Mouse (Mus musculus) adrenal gland, postnatal 10 days (tissue): ENCODE measurements at regions not wholly inside any gene's neighbourhood (a gene's known extent, or its start where the extent isn't known, plus 50 kb on each side); places are given as distances from the start of the nearest gene placed in this dataset.

Experiments
- DNase-seq: peaks from one replicate; pipeline ENCODE4 v3.0.0; 2021; ENCODE audit warnings: mixed read lengths

GRCm38 (mm10) chr10:99466695-99467094 is 203.7 kb downstream of the Dusp6 start:
- DNase-seq = no peak

GRCm38 (mm10) chr10:99467319-99467842 is 204.3 kb downstream of the Dusp6 start:
- DNase-seq = no peak

- DNase-seq = no peak
Measured at GRCm38 (mm10) chr10:99468971-99469370, 205.9 kb downstream of the Dusp6 start.

- DNase-seq = no peak
Measured at GRCm38 (mm10) chr10:99471832-99472497, 208.9 kb downstream of the Dusp6 start.

GRCm38 (mm10) chr10:99472806-99473205 is 209.8 kb downstream of the Dusp6 start:
- DNase-seq = no peak

GRCm38 (mm10) chr10:99473758-99474157 is 210.7 kb downstream of the Dusp6 start:
- no peak for DNase-seq

GRCm38 (mm10) chr10:99474546-99474945 is 211.5 kb downstream of the Dusp6 start:
- no peak for DNase-seq

- DNase-seq = no peak
Measured at GRCm38 (mm10) chr10:99476214-99476613, 213.2 kb downstream of the Dusp6 start.

GRCm38 (mm10) chr10:99476776-99477175 is 213.7 kb downstream of the Dusp6 start:
- no peak for DNase-seq

- no peak for DNase-seq
Measured at GRCm38 (mm10) chr10:99480573-99480972, 217.5 kb downstream of the Dusp6 start.

GRCm38 (mm10) chr10:99482009-99482408 is 219.0 kb downstream of the Dusp6 start:
- DNase-seq = no peak

GRCm38 (mm10) chr10:99488195-99489080 is 225.4 kb downstream of the Dusp6 start:
- no peak for DNase-seq

- no peak for DNase-seq
Measured at GRCm38 (mm10) chr10:99511514-99512237, 247.8 kb downstream of the Csl start.

GRCm38 (mm10) chr10:99517944-99518343 is 241.5 kb downstream of the Csl start:
- DNase-seq = no peak

- DNase-seq = no peak
Measured at GRCm38 (mm10) chr10:99519479-99519878, 240.0 kb downstream of the Csl start.

GRCm38 (mm10) chr10:99523817-99524216 is 235.6 kb downstream of the Csl start:
- no peak for DNase-seq

GRCm38 (mm10) chr10:99524273-99525212 is 234.9 kb downstream of the Csl start:
- peak; percentile 16 for DNase-seq

- DNase-seq = peak; percentile 42
Measured at GRCm38 (mm10) chr10:99526148-99526547, 233.3 kb downstream of the Csl start.

GRCm38 (mm10) chr10:99526561-99526960 is 232.9 kb downstream of the Csl start:
- peak; percentile 73 for DNase-seq

GRCm38 (mm10) chr10:99531104-99531503 is 228.4 kb downstream of the Csl start:
- DNase-seq = no peak

GRCm38 (mm10) chr10:99531556-99531955 is 227.9 kb downstream of the Csl start:
- no peak for DNase-seq
